Mouse (Mus musculus): Measurements from ENCODE around the gene Pdlim5. TPM values are rescaled to one million over a fixed set of nuclear protein-coding genes. Genes with fewer than 3 reads are reported as not detected.

The Pdlim5 gene
- total and polyA plus RNA-seq, 3 experiments: 508 to 668 (median 609) TPM

GRCm38 (mm10) chr3:142280366-142281092, 115.0 kb downstream of the Pdlim5 start:
- Histone ChIP-seq H3K27ac (no peak overlapping the region; the same call in 1 of the 2 replicates), H3K4me1 (ENCODE audit: control insufficient read depth, insufficient read depth, low read length) (peaks cover 6% of the 10 kb centered on the region), H3K36me3 (ENCODE audit: control insufficient read depth, insufficient read depth, low read length) (peaks cover 9% of the 10 kb centered on the region), H3K9ac (ENCODE audit: low read depth, low read length) (no peak overlapping the region), H3K27me3 (ENCODE audit: control insufficient read depth, insufficient read depth, low read length) (no peaks in the 10 kb centered on the region), H3K4me3 (no peak overlapping the region), H3K79me2 (replicated peaks; ENCODE audit: control insufficient read depth, insufficient read depth, low read length) (no peaks in the 10 kb centered on the region)
- DNase-seq: no peak
- intact Hi-C loops (cut with DNase I): no loop called here
- 55% methylated on average over 6 of the region's 6 CpGs for WGBS
- no peak for TF ChIP-seq CTCF (IDR thresholded peaks at IDR 0.05)

- Histone ChIP-seq H3K9ac (ENCODE audit: low read depth, low read length) (no peak overlapping the region), H3K4me3 (no peak overlapping the region), H3K79me2 (replicated peaks; ENCODE audit: control insufficient read depth, insufficient read depth, low read length) (no peaks in the 10 kb centered on the region), H3K36me3 (ENCODE audit: control insufficient read depth, insufficient read depth, low read length) (peaks cover 9% of the 10 kb centered on the region), H3K27me3 (ENCODE audit: control insufficient read depth, insufficient read depth, low read length) (no peaks in the 10 kb centered on the region), H3K27ac (no peak overlapping the region), H3K4me1 (ENCODE audit: control insufficient read depth, insufficient read depth, low read length) (peaks cover 6% of the 10 kb centered on the region)
- intact Hi-C loops (cut with DNase I): no loop called here
- WGBS: 61% methylated on average over 3 of the region's 3 CpGs
- TF ChIP-seq EP300 (IDR thresholded peaks at IDR 0.05; ENCODE audit: insufficient read depth, low read depth, low read length) (no peak), CTCF (IDR thresholded peaks at IDR 0.05) (no peak), POLR2A (IDR thresholded peaks at IDR 0.05; ENCODE audit: insufficient read depth, low read depth, low read length) (no peak)
- no peak for DNase-seq
These were observed 116.5 kb downstream of the Pdlim5 start for GRCm38 (mm10) chr3:142279011-142279410.

GRCm38 (mm10) chr3:142276506-142276905, 119.0 kb downstream of the Pdlim5 start:
- H3K4me3 ChIP-seq: no peak overlapping the region
- H3K27me3 ChIP-seq (ENCODE audit: control insufficient read depth, insufficient read depth, low read length): no peaks in the 10 kb centered on the region
- peaks cover 9% of the 10 kb centered on the region for H3K36me3 ChIP-seq (ENCODE audit: control insufficient read depth, insufficient read depth, low read length)
- H3K9ac ChIP-seq (ENCODE audit: low read depth, low read length): no peak overlapping the region
- H3K79me2 ChIP-seq (replicated peaks; ENCODE audit: control insufficient read depth, insufficient read depth, low read length): no peaks in the 10 kb centered on the region
- no peak for DNase-seq
- intact Hi-C loops (cut with DNase I): no loop called here
- H3K4me1 ChIP-seq (ENCODE audit: control insufficient read depth, insufficient read depth, low read length): peaks cover 6% of the 10 kb centered on the region
- TF ChIP-seq CTCF (IDR thresholded peaks at IDR 0.05) (no peak), EP300 (IDR thresholded peaks at IDR 0.05; ENCODE audit: insufficient read depth, low read depth, low read length) (no peak), POLR2A (IDR thresholded peaks at IDR 0.05; ENCODE audit: insufficient read depth, low read depth, low read length) (no peak)
- WGBS: 79% methylated on average over 3 of the region's 3 CpGs
- H3K27ac ChIP-seq: no peak overlapping the region

GRCm38 (mm10) chr3:142274993-142275392, 120.5 kb downstream of the Pdlim5 start:
- no peaks in the 10 kb centered on the region for H3K79me2 ChIP-seq (replicated peaks; ENCODE audit: control insufficient read depth, insufficient read depth, low read length)
- H3K4me3 ChIP-seq: no peak overlapping the region
- H3K27ac ChIP-seq: no peak overlapping the region
- no peak for DNase-seq
- intact Hi-C loops (cut with DNase I): loop anchor here (2.0 kb wide), 1 partner anchor 412 kb away; no protein-coding TSS in a partner anchor
- TF ChIP-seq CTCF (IDR thresholded peaks at IDR 0.05) (peak; percentile 83), EP300 (IDR thresholded peaks at IDR 0.05; ENCODE audit: insufficient read depth, low read depth, low read length) (no peak), POLR2A (IDR thresholded peaks at IDR 0.05; ENCODE audit: insufficient read depth, low read depth, low read length) (no peak)
- peaks cover 6% of the 10 kb centered on the region for H3K4me1 ChIP-seq (ENCODE audit: control insufficient read depth, insufficient read depth, low read length)
- no peaks in the 10 kb centered on the region for H3K27me3 ChIP-seq (ENCODE audit: control insufficient read depth, insufficient read depth, low read length)
- H3K36me3 ChIP-seq (ENCODE audit: control insufficient read depth, insufficient read depth, low read length): peaks cover 8% of the 10 kb centered on the region
- no peak overlapping the region for H3K9ac ChIP-seq (ENCODE audit: low read depth, low read length)
- WGBS: 17% methylated on average over 1 of the region's 1 CpGs

GRCm38 (mm10) chr3:142274451-142274850, 121.0 kb downstream of the Pdlim5 start:
- no peak for DNase-seq
- Histone ChIP-seq H3K4me1 (ENCODE audit: control insufficient read depth, insufficient read depth, low read length) (peaks cover 4% of the 10 kb centered on the region), H3K4me3 (no peak overlapping the region), H3K36me3 (ENCODE audit: control insufficient read depth, insufficient read depth, low read length) (peaks cover 7% of the 10 kb centered on the region), H3K9ac (ENCODE audit: low read depth, low read length) (no peak overlapping the region), H3K27ac (no peak overlapping the region), H3K27me3 (ENCODE audit: control insufficient read depth, insufficient read depth, low read length) (no peaks in the 10 kb centered on the region), H3K79me2 (replicated peaks; ENCODE audit: control insufficient read depth, insufficient read depth, low read length) (no peaks in the 10 kb centered on the region)
- 74% methylated on average over 3 of the region's 3 CpGs for WGBS
- TF ChIP-seq CTCF (IDR thresholded peaks at IDR 0.05) (no peak), EP300 (IDR thresholded peaks at IDR 0.05; ENCODE audit: insufficient read depth, low read depth, low read length) (no peak), POLR2A (IDR thresholded peaks at IDR 0.05; ENCODE audit: insufficient read depth, low read depth, low read length) (no peak)
- intact Hi-C loops (cut with DNase I): loop anchor here (2.0 kb wide), 1 partner anchor 412 kb away; no protein-coding TSS in a partner anchor

- DNase-seq: no peak
- H3K27ac ChIP-seq: no peak overlapping the region
- no peaks in the 10 kb centered on the region; the same call in 1 of the 2 replicates for H3K4me1 ChIP-seq (ENCODE audit: control insufficient read depth, insufficient read depth, low read length)
- no peaks in the 10 kb centered on the region for H3K27me3 ChIP-seq (ENCODE audit: control insufficient read depth, insufficient read depth, low read length)
- H3K9ac ChIP-seq (ENCODE audit: low read depth, low read length): no peak overlapping the region
- intact Hi-C loops (cut with DNase I): no loop called here
- H3K79me2 ChIP-seq (replicated peaks; ENCODE audit: control insufficient read depth, insufficient read depth, low read length): no peaks in the 10 kb centered on the region
- no peaks in the 10 kb centered on the region; the same call in 1 of the 2 replicates for H3K36me3 ChIP-seq (ENCODE audit: control insufficient read depth, insufficient read depth, low read length)
- TF ChIP-seq CTCF (IDR thresholded peaks at IDR 0.05): no peak
- TF ChIP-seq EP300 (IDR thresholded peaks at IDR 0.05; ENCODE audit: insufficient read depth, low read depth, low read length): no peak
- TF ChIP-seq POLR2A (IDR thresholded peaks at IDR 0.05; ENCODE audit: insufficient read depth, low read depth, low read length): no peak
- WGBS: 71% methylated on average over 6 of the region's 6 CpGs
- no peak overlapping the region for H3K4me3 ChIP-seq
These were observed 122.2 kb downstream of the Pdlim5 start for GRCm38 (mm10) chr3:142273265-142273664.
